Mouse (Mus musculus): ENCODE data around the gene B4galnt2.
"Not testable (repeated sequence)": the region's sequence is repeated elsewhere in the genome, so short reads cannot be mapped to it uniquely, and the experiment has no call there.

B4galnt2 gene

GRCm38 (mm10) chr11:95914571-95914991 lies at the start of gene B4galnt2:
Gene B4galnt2 (minus strand): TSS chr11:95914891.
- peak; percentile 29 for DNase-seq (ENCODE audit: low spot score)

DNA sequence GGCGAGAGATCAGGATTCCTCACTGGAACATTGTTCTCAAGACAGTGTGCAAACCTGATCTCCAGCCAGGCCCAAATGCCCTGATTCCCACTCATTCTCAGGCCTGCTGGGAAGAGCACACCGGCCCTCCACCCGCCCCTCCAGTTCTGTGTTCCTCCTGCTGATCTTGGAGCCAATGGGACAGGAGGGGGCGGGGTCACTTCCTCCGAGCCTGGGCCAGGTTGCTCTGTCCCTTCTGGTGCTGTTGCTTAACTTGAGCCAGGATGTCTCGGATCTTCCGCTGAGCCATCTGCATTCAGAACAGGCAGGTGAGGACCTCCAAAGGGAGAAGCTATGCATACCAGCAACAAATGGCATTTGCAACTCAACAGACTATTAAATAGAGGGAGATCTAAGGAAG lies 48.6 kb upstream of the B4galnt2 start:
- DNase-seq (ENCODE audit: low spot score) = no peak

DNA sequence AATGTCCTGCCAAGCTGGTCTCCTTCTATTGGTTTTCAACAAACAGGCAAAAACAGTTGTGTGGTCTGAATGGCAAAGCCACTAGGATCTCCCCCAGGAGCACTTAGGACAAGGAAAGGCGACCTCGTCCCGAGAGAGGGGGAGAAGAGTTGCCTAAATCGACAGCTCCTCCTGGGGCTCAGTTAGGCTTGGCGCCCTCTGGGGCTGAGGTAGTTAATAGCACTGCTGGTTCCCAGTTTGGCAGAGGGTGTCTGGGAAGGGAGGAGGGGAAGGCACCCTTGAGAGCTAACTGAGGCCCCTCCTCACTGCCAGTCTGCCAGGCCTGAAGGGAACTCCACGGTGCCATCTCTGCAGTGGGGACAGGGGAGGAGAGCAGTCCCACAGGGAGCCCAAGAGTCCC lies 44.5 kb upstream of the B4galnt2 start:
- DNase-seq (ENCODE audit: low spot score) = no peak

DNA sequence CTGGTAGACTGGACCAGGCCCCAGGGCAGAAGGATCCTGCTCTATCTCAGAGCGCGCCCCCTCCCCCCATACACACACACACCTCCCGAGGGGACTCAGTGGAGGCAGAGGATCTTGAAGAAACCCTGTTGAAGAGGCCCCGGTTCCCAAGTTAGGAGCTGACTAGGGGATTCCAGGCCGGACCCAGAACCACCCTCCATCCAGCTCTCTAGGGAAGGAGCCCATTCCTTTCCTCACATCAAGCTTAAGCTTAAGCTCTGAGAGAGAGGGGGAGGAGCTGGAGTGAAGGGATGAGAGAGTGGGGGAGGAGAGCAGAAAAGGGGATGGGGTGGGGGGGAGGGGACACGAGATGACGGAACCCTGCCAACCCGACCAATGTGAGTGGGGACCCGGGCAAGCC lies 43.6 kb upstream of the B4galnt2 start:
- no peak for DNase-seq (ENCODE audit: low spot score)

DNA sequence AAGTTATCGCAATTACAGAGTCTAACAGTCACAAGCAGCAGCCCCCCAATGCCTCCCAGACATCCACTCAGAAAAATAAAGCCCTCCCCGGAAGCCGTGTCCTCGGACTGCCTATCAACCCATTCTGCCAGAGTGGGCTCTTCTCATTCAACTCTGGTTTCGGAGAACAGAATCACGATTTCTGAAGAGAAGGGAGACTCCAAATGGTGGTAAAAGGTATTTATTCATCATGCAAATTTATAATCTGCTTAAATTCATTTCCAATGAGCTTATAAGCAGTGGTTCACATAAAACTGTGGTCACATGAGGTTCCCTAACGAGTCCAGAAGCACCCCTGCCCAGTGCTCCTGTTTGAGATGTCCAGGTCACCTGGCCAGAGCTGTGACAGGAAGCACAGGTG lies 42.7 kb upstream of the B4galnt2 start:
- DNase-seq (ENCODE audit: low spot score) = no peak

DNA sequence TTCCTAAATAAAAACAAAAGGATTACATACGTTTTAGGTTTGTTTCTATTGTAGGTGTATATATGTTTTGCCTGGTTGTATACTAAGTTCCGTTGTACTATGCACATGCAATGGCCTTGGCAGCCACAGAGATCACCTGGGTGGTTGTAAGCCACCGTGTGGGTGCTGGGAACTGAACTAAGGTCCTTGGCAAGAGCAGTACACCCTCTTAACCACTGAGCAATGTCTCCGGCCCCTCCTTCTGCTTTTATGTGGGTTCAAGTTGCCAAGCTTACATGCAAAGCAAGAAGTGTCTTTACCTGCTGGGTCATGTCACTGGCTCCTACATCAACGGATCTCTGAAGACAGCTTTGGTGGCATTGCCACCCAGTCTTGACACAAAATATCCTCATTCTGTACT lies 38.6 kb upstream of the B4galnt2 start:
- DNase-seq (ENCODE audit: low spot score) = no peak

DNA sequence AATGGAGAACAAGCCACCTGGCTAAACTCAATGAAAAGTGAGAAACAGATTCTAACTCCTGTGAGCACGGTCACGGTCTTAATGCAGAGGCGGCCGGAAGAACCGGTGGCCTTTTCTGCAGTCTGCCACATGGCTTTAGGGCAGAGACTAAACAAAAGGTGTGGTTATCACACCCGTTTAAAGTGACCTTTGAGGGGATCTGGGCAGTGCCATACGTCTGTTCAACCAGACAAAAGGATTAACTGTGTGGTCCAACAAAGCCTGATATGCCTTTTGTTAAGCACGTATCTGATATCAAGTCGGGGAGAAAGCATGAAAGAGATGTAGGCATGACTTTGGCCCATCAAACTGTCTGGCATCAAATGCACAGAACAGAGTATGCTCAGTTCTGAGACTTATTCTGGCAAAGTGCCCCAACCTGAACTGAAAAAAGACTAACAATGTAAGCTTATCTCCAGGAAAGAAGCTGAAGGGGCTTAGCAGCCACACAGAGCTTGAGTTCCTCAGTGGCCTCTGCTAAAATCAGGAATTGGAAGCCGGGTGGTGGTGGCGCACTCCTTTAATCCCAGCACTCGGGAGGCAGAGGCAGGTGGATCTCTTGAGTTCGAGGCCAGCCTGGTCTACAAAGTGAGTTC lies 31.3 kb upstream of the B4galnt2 start:
- no peak for DNase-seq (ENCODE audit: low spot score)

GRCm38 (mm10) chr11:95939828-95940507 lies 25.3 kb upstream of the B4galnt2 start:
- peak; percentile 33 for DNase-seq (ENCODE audit: low spot score)

DNA sequence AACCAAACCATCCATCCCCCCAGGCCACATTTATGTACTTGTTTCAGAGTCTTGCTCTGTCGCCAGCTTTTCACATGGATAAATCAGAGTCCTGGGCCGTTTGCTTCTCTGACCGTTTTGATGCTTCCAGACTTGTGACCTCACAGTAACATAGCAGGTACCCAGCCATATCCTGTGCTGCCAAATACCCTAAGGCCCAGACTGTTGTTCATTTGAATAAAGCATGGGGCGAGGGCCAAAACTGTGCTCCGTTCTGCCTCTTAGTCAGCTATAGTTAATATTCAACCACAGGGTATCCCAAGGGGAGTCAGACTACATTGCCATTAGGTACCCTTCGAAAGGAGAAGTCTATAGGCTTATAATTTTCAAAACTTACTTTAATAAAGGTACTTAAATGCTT lies 21.7 kb upstream of the B4galnt2 start:
- no peak for DNase-seq (ENCODE audit: low spot score)

- DNase-seq (ENCODE audit: low spot score) = not testable (repeated sequence)
Observed at GRCm38 (mm10) chr11:95932168-95932567, 17.5 kb upstream of the B4galnt2 start.

GRCm38 (mm10) chr11:95926398-95926797 lies 11.7 kb upstream of the B4galnt2 start:
- DNase-seq (ENCODE audit: low spot score) = no peak

- DNase-seq (ENCODE audit: low spot score) = no peak
Observed at GRCm38 (mm10) chr11:95925976-95926375, 11.3 kb upstream of the B4galnt2 start.

DNA sequence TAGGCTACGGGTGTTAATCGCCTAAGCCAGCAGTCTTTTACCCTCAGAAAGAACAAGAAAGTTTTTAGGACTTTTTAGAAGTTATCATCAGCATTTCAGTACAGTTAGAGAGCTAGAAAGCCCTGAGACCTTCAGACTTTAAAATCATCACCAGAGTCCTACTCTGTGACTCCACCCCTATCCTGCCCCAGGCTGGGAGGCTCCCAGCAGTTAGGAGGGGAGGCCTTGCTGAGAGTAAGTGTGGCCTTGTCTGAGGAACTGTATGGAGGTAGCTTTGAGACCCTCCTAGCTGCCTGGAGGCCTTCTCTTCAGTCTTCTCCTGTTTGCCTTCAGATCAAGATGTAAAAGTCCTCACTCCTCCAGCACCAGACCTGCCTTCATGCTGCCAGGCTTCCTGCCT lies 9.5 kb upstream of the B4galnt2 start:
- DNase-seq (ENCODE audit: low spot score) = no peak

- DNase-seq (ENCODE audit: low spot score) = not testable (repeated sequence)
Observed at GRCm38 (mm10) chr11:95923477-95923876, 8.8 kb upstream of the B4galnt2 start.

GRCm38 (mm10) chr11:95921991-95922621 lies 7.4 kb upstream of the B4galnt2 start:
- DNase-seq (ENCODE audit: low spot score) = no peak

- no peak for DNase-seq (ENCODE audit: low spot score)
Observed at GRCm38 (mm10) chr11:95916426-95916825, 1.7 kb upstream of the B4galnt2 start.

DNA sequence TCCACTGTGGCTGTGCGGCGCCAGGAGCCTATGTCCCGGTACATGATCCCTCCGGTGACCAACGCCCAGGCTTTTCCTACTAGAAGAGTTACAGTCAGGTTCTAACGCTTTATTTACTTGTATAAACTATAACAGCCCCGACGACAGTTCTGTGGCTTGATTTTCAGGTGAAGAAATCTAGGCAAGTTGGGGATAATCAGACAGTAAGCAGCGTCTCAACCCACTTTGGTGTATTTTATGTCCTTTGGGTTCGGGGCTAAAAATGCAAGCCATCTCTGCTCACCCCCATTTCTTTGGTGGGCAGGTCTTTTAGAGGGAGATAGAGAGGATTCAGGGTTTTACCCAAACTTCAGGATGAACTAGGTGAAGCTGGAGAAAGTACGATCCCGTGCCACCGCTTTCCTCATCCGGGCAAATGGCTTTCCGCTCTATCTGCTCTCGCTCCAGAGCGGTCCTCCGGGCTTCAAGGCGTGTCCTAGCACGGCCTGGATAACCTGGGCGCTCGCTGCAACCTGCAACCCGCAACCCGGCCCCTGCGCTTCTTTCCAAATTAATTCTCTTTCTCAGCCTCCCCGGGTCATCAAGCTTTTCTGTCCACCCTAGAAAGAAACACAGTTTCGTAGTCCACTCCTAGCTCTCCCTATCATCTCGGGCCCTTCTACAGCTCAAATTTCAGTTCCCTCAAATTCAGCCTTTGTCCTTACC lies 467 bp upstream of the B4galnt2 start:
- peak; percentile 53 for DNase-seq (ENCODE audit: low spot score)

DNA sequence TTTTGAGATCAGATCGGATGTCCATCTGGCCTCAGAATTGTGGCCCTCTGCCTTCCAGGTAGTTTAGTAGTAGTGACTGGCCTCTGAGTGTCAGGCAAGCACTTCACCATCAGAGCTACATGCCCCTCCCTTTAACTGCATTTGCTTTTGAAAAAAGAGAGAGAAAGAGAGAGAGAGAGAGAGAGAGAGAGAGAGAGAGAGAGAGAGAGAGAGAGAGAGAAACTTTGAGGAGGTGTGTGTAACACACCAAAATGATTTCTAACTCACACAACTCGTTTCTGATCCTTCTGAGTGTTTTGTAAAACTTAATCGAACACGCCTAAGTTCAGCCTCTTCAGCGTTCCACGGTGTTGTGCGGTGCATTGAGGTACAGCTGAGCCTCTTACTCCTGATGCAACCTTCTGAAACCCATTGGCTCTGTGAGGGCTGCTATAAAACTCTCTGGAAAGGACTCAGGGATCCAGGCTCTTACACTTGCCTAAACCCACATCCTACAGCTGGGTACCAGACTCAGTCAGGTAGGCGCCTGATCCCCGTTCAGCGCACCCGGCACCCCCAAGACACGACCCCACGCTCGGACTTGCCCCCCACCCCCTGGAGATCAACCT lies 628 bp downstream of the B4galnt2 start:
- no peak for DNase-seq (ENCODE audit: low spot score)

DNA sequence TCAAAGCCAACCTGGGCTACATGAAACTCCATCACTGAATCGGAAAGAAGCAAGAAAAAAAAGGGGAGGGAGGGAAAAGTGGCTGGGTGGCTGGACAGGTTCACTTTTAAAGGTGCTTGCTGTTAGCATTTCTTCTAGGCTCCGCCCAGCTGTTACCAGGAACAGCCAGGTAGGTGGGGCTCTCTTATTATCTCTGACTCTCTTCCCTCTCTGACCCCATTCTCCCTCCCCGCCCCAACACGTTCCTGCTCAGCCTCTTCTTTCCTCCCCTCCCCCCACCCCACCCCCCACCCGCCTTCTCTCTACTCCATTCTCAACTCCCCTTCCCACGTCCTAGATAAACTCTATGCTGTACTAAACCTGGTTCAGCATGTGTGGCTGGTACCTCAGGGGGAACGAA lies 3.1 kb downstream of the B4galnt2 start:
- no peak for DNase-seq (ENCODE audit: low spot score)

- no peak for DNase-seq (ENCODE audit: low spot score)
Observed at GRCm38 (mm10) chr11:95907805-95908524, 6.7 kb downstream of the B4galnt2 start.

- no peak for DNase-seq (ENCODE audit: low spot score)
Observed at GRCm38 (mm10) chr11:95904290-95904689, 10.4 kb downstream of the B4galnt2 start.

Data from embryo, embryonic 10 days (tissue).